Mouse (Mus musculus) cerebellum, postnatal 10 days (tissue): ENCODE measurements at regions not wholly inside any gene's neighbourhood (a gene's known extent, or its start where the extent isn't known, plus 50 kb on each side); places are given as distances from the start of the nearest gene placed in this dataset.
A peak's percentile ranks its signal among the peaks of the same experiment; 100 is the strongest.

Experiments
- DNase-seq, 2 experiments: peaks; one replicate each; pipeline ENCODE4 v3.0.0; 2021; ENCODE audit warnings: mixed read lengths in 2 of 2

DNA sequence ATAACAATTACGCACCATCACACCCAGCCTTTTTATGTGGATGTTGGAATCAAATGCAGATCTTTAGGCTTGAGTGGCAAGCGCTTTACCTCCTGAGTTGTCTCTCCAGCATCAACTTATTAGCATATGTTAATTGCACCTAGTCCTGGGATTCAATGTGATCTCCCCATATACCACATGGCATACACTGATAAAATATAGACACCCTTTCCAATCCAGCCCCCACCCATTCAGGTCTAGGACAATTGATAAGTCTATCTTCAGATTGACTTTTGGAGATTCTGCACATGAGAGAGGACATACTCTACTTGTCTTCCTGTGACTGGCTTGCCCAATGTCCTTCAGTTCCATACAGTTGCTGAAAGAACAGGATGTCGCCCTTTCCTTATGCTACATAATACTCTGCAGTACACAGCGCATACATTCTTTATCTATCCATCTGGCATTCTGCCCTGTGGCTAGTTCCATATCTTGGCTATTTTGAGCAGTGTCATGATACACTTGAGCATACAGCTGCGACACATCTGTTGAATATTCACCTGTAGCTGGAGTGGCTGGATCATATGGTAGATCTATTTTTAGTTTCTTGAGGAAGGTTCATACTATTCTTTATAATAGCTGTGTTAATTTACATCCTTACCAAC, 120.3 kb downstream of the Gsdmc2 start:
- no peak for DNase-seq

DNA sequence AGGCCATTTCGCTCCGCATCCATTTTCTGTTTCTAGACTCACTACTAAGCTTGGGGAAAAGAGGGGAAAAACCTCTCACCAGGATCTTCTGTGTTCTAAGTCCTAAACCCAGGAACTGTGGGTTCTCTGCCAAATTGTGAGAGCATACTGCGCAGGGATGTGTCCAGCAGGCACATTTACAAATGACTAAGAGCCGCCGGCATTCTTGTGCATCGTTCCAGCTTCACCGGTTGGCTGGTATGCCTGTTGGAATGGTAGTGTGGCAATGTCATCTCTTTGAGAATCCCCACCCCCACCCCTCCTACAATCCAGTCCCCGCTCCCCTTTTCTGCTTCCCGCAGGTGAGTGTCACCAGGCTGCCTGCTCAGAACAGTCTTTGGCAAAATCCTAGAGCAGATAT, 122.0 kb downstream of the Gsdmc2 start:
- DNase-seq, result peak; percentile 19 to 28

DNA sequence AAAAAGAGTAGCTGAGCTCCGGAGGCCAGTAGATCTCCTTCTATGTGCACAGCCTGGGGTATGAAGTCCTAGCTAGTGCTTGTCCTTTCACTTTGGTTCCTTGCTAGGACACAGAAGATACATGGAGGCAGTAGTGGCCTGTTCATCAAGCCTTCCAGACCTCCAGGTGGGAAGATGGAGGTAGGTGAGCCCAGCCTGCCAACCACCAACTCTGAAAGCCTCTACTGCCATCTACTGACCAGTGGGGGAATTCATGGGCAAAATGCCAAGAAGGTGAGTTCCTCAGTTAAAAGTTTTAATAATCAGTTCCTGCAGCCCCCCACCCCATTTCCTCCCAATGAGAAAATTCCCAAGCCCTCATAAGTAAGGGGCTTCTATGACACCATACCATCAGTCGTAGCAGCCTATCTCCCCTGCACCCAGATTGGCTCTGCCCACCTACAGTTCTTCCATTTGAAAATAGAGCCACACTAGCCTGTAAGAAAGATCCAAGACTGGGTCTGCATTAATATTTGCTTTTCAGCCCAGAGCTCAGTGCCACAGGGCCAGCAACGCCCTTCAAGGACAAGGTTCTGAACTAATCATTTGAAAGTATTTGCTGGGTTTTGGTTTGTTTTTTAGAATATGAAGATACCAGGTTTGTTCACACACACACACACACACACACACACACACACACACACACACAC, 123.2 kb downstream of the Gsdmc2 start:
- peak; percentile 62 to 69 for DNase-seq

DNA sequence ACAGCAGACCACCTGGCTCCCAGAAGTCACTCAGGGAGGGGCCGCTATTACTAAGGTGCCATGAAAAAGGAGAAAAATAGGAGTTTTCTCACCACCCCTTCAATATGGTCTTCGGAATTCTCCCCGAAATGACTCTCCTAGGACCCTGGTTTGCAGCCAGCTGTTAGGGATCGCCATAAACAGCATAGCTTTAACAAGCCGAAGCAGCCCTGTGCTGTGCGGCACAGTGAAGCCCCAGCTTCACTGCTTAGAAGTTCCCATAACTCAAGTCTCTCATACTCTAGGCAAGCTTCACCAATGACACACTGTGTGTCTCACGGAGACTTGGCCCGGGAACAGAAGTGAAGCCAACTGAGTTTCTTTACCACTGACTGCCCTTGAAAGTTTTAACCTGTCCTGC, 127.2 kb downstream of the Gsdmc2 start:
- DNase-seq, result no peak

DNA sequence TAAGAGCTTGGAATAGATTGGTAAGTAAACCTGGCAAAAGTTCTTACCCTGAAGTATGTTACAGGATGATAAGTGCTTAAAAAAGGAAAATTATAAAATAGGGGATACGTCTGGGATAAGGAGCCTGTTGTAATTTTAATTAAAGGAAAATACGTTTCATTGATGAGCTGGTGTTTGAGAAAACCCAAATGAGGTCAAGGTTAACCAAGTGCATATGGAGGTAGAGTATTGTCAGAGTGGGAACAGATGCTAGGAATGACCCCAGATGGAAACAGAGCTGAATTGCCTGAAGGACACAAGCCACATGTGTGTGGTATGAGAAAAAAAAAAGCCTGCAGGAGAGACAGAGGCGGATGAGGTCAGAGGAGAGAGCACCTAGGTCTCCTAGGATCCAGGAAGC, 131.3 kb downstream of the Gsdmc2 start:
- DNase-seq, result no peak

DNA sequence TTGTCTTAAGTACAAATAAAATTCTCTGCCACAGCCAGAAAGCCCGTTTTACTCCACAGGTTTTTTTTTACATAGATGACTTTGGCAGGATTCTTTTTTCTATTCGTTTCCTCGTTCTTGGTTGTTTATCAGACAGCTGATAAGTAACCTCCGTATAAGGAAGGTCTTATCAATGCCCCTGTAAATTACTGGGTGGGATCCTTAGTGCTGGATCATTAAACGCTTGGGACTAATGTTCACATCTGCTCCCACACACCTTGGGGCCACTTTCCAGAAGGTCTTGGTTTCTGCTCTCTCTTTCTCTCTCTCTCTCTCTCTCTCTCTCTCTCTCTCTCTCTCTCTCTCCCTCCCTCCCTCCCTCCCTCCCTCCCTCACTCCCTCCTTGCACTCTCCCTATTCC, 134.6 kb downstream of the Gsdmc2 start:
- no peak for DNase-seq

DNA sequence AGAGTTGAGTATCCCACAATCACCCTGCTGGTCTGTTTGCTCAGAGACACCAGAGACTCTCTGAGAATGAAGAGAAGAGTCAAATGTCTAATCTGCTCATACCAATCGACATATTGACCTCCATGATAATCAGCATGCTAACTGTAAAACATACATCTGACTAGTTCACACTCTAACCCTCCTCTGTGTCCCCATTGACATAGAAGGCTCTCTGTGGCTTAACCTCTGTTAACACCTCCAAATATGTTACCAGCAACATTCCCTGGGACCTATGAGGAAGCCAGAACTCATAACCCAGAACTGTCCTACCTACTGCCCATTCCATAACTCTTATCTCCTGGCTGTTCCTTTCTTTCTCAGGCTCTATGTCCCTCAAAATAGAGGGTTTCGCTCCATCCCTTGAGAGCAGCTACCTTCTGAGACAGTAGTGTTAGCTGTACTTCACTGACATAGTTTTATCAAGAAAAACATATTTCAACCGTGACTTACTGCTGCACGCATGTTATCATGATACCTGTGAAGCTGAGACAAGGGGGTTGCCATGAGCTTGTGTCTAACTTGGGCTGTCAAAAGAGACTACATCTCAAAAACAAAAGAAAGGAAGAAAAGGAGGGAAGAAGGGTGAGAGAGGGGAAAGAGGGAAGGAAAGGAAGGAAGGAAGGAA, 135.6 kb downstream of the Gsdmc2 start:
- no peak for DNase-seq

DNA sequence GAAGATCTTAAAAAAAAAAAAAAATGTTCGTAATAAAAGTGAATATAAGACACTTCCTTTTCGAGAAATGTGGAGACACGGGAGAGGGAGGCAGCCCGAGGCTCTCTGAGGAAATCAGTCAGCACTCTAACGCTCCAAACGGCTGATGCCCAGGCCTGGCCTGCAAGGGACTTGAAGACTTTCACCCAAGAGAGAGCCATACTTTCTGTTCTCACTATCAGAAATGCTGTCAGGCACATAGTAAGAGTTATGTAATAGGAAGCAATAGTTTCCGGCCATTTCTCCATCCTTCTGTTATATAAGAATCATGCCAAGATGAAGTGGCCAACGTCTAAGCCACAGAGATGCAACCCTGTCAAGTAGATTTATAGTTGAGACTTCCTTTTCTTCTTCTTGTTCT, 140.3 kb downstream of the Gsdmc2 start:
- no peak for DNase-seq

DNA sequence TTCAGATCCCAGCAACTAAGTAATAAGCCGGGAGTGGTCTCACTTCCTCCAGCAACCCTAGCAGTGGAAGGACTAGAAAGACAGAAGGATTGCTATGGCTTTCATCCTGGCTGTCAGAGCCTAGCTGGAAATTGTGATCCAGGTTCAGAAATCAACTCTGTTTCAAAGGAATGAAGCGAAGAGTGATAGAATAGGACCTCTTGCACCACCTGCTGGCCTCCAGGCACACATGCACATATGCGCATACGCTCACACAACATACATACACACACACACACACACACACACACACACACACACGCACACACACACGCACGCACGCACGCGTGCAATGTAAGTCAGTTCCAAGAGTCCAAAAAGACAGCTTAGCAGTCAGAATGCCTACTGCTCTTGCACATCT, 147.1 kb downstream of the Gsdmc2 start:
- no peak for DNase-seq

DNA sequence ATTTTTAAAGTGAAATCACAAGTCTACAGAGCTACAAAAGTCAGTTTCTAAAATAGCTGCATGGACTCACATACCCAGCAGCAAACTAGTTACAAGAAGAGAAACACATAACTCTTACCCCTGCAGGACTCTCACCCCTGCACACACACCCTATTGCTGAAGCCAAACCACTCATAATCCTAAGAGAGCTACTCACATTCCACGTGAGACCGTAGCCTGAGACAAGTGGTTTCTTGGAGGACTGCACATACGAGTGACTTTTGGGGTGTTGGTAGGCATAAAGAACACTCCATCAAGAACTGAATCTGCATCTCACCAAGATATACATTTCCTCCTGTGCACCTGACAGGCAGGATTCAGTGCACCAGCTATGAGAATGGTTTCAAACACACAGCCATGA, 150.8 kb downstream of the Gsdmc2 start:
- DNase-seq, result no peak

DNA sequence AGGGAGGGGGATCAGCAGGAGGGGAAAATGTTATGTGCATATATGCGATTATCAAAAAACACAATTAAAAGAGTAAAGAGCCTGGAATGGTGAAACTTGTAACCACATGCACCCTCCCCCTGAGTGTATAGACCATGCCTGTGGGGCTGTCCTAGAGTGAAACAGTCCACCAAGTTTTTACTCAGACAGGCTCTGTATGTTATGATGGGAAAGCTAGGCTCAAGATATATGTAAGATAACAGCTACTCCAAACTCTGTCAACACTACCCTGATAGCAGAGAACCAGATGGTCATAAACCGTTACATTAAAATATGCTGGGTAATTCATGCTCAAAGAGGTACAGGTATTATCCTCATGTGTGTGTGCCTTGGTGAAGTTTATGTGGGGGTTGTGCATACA, 151.4 kb downstream of the Gsdmc2 start:
- DNase-seq, result no peak

DNA sequence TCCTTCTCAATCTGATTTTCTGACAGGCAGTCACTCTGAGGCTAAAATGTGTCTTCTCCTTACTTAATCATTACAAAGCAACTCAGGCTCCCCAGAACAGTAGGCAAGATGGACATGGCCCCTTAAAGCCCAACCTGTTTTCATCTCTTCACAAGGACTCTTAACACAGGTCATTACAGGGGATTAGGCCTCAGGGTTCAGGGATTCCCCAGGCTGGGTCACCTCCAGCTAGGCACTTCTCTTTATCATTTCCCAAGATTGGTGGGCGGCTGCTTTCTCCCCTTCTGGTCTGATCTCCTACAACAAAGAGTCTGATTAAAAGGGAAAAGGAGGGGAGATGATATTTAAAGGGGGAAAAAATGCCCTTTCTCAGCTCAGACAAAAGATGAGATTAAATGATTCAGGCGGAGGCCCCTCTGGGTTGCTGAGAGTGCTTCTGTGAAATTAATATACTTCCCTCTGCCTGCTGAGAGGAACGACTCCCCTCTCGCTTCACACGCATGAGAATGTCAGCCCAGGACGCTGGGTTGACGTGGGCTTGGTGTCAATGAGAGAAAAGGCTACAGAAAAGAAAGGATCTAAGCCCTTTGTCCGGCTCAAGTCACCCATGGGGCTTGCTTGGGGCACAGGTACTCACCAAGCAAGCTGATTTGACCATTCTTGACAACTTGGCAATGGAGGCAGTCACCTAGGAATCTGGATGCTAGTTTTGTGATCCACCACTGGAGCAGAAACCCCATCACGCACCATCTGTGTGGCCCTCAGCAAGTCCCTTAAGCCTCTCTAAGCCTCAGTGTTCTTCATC, 152.3 kb downstream of the Gsdmc2 start:
- peak; percentile 21 to 26 for DNase-seq

DNA sequence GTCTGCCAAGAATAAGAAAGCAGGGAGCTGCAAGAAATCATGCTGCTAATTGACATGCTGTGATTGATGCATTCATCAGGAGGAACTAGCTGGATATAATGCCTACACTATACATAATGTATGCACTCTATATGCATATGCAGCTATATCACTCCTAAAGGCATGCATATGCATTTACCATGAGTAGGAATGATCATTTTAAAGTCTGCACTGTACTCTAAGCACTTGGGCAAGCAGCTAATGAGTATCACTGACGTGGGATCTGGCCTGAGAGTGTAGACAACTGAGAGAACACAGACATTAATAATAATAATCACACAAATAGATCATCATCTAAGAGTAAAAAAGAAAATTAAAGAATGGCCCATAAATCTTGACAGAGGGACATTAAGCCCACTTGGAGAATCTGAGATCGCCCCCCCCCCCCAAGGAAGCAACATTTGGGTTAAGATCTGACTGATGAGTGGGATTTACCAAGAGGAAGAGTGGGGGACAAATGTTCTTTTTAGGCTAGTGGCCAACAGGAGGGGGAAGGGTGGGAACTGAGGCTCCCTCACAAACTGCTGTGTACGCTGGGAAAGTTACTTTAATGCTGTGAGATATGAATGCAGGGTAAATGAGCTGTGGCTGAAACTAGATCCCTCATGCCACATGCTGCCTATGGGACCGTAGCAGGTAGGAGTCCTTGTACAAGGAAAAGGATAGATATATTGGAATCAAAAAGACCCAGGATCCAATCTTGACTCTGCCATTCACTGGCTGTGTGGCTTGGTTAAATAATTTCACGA, 155.0 kb downstream of the Gsdmc2 start:
- no peak for DNase-seq

DNA sequence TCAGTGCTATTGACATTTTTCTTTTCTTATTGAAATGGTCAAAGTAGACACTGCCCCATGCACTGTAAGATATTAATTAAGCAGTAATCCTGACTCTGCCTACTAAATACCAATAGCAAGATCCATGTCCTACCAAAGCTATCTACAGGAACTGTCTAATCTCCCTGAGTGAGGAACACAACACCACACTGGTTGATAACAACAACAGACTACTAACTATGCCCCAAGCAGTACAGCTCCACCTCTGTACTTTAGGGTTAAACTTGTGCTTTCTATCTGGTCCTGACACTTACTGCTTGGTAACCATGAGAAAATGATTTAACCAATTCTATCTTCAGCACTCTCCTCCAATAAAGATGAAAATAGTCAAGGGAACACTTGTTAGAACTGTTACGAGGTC, 157.1 kb downstream of the Gsdmc2 start:
- DNase-seq, result no peak

DNA sequence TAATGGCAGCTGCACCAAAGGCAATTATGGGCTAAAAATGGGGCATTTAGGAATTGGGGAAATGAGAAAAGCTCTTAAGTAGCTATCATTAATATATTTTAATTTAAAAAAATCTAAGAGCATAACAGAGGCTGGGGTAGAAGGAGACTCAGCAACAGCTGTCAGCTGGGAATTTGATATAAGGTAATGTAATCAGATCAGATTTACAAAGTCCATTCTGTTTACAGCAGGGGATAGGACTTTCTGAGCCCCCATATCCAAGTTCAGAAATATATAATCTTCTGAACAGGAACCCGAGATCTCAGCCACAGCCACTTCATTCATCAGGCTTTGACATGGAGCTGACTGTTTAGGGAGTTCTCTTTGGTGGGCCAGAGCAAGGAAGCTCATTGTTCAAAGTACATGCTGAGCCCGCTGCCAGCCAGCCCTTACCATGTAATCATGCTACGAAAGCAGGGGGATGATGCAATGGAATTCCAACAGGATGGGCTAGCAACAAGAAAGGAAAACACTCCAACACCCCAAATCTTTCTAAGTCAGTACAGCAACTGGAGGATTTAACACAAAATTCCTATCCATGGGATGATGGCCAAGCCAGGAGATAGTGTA, 157.9 kb downstream of the Gsdmc2 start:
- no peak for DNase-seq

DNA sequence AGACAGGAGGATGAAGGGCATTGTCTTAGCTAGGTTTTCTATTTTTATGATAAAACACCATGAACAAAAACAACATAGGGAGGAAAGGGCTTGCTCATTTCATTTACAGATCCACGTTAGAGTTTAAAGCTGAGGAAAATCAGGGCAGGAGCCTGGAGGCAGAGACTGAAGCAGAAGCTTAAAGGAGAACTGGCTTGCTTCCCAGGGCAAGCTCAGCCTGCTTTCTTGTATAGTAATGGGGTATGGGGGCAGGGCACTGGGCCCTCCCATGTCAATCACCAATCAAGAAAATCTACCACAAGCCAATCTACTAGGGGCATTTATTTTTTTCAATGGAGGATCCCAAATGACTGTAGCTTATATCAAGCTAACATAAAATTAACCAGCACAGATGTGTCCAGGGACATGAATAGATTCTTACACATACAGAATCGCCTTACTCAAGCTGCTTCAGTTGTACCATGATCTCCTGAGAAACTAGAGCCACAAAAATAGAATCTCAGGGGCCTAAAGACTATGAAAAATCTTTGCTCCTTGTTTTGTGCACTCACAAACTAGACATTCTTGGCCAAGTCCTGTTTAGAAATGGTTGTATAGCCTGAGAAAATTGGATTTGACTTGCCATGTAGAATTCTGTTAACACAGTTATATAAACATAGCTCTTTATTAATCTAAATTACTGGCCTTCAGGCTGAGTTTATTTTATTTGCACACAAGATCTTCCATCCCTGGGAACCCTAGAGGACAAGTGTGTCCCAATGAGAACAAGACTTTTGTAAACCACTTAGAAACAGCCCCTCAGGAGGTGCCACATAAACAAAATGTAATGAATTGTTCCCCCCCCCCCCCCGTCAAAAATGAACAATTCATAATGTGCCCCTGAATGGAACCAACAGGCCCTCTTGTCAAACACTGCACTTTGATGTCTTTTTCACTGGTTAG, 164.7 kb downstream of the Gsdmc2 start:
- DNase-seq, result peak; percentile 7 to 21

DNA sequence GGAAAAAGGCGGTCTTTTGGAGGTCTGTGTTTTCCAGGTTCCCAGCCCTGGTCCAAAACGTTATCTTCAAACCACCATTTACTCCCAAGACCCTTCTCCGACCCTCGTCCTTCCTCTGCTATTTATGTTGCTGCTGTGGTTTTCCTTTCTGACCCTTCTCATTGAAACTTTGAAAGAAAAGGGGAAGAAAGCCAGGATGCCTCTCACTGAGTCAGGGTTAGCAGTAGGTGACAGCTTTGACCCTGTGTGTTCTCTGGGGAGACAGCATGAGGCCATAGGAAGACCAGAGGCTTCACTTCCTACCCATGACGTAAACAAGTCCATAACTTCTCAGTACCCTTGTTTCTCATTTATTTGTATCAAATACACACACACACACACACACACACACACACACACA, 166.1 kb downstream of the Gsdmc2 start:
- no peak for DNase-seq

DNA sequence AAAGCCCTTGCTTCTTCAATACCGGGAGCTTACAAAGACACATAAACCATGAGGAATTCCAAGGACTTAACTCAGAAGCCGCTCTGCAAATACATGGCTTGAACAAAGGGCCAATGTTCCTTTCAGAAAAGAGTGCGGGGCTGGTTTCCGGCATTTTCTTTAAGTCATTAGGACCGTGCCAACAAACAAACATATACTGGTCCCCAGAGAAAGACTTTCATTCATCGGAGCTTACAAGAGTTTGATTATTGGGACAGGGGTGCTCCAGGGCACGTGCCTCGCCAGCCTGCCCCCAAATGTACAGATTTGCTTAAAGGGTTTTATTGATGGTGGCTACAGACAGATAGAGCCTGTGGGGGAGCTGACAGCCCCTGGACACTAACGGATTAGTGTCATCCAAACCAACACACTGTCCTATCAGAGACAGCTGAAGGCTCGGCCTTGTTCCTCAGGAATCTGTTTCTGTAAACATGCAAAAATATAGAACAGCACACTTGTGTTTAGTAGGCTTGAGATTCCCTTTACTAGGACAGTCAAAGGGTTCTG, 169.4 kb downstream of the Gsdmc2 start:
- peak in 1 of 2 experiments; percentile 10 for DNase-seq

DNA sequence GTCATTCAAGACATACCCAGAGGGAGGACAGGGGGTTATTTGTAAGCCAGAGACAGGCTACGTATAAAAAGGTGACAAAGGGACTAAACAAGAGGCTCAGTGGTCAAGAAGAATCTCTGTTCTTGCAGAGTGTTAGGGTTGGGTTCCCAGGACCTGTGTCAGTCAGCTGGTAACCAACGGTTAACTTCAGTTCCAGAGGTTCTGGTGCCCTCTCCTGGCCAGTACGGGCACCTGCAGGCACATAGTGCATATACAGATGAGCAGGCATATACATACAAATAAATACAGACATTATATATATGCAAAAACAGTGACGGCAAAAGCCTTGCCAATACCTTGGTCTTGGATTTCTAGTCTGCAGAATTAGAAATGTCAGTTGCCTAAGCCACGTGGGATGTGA, 170.6 kb downstream of the Gsdmc2 start:
- DNase-seq, result no peak

DNA sequence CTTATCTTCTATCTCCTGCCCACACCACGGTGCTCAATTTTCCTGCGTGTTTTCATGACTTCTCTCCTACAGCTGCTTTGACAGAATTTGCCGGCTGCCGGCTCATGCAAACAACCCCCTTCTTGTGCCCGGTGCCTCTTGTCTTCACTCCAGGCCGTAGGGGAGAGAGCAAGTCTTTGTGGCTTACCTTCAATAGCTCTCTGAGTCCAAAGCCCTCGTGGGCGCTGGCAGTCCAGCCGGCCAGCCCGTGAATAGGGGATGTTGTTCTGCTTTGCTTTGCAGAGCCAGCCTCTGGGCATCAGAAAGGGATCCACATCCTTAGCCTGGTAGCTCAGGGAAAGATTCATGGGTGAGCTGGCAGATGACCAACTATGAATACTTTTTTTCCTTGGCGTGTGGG, 173.9 kb downstream of the Gsdmc2 start:
- peak; percentile 49 to 64 for DNase-seq

DNA sequence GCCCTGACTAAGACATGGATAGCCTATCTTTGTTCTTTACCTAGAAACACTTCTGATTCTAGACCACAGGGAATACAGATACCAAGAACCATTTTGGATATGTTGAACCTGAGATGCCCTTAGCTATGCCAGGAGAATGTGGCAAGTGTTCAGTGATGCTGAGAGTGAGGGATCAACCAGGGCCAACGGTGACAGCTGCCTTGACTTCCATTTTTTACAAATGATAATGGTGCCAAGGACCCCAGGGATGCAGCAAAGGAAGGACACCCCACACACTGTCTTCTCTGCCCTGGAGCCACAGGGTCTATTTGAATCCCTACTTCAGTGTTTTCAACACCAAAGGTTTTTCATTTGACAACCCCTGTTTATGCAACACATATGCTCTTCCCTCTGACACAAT, 174.4 kb downstream of the Gsdmc2 start:
- DNase-seq, result peak; percentile 52 to 60
